Mouse (Mus musculus) urinary bladder, postnatal 10 days (tissue): Measurements from ENCODE around the gene Bnc2.
A peak's percentile ranks its signal among the peaks of the same experiment; 100 is the strongest.

Experiments used
- DNase-seq: peaks from one replicate; pipeline ENCODE4 v3.0.0; 2022; ENCODE audit warnings: low spot score

Bnc2 gene

DNA sequence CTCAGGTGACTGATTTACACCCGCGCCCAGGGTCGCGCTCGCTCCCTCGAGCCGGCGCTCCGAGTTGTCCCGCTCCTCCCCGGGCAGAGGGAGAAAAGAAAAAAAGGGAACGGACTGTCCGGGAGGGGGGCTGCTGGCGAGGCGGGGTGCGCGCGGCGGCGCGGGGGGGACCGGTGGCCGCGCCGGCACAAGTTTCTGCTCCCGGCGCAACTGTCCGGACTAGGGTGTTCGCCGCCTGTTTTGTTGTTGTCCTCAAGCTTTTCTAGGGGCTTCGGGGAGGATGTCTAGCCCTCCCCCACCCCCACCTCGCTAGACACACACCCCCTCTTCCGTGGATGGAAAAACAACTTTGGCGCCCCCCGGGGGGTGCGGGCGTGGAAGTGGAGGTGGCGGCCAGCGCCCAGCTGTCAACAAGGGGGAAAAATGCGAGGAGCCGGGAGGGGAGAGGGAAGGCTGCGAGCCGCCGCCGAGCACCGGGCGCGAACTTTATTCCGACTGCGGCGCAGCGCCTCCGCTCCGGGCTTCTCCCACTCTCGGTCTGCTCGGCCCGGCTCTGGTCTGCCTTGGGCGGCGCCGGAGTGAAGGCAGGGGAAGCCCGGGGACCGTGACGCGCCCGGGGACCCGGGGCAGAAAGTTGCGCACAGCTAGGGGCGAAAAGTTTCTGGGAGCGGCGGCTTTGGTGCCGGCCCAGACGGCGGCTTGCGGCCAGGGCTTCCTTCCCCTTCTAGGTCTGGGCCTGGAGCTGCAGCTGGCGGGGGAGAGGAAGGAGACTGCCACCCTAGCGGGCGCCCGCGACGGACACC lies at the start of gene Bnc2:
Bnc2 (minus strand) TSS at position 105 of the 803 bp plus-strand sequence.
- peak; percentile 12 for DNase-seq

DNA sequence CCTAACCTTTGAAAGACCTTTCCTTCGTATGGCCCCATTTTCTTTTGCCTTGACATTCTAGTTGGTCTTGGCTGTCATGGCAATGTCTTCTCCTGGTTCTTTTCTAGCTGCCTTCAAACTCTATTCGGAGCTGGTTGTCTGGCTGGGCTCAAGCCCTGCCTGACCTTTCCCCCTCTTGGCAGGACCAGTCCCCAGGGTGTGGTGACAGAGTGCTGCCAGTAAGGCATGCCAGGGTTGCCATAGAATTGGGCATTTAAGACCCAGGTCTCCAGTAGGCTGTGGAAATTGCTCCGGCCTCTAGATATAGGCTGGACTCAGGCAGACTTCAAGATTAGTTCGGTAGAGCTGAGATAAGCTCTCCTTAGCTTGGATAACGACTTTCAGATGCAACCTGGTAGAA lies 32.9 kb upstream of the Bnc2 start:
- no peak for DNase-seq

DNA sequence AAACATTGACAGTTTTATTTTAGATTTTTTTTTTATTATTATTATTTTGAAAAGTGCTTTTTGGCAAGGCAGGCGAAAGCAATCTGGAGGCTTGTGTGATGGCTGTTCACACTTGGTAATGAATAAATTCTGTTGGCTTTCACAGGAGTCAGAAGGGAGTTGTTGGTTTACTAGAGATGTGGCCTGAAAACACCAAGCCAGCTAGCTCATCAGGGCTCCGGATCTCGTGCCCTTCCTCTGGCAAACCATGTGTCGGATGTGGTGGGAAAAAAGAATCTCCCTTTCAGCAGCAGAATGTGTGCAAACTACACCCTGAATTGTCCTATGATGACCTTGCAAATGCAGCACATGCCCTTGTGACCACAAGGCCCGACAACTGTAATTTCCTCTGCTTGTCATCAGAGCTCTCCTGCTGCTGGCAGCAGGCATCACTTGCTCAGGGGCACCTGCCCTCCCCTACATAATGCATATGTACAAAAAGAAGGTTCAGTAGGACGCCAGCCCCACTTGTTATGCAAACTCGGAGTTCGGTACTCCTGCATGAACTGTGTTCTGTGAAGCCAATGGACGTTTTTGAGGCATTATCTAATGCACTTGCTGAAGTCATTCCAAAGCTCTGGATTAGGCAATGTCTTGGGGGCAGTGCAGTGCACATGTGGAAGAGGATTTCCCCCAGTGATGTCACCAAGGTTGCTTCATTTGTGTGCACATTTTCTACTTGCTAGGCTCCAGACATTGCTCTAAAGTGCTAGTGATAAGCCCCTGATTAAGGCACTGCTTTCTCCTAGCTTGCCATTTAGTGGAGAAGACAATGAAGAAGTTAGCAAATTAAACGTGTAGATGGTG lies 10.7 kb upstream of the Bnc2 start:
- DNase-seq, result no peak

DNA sequence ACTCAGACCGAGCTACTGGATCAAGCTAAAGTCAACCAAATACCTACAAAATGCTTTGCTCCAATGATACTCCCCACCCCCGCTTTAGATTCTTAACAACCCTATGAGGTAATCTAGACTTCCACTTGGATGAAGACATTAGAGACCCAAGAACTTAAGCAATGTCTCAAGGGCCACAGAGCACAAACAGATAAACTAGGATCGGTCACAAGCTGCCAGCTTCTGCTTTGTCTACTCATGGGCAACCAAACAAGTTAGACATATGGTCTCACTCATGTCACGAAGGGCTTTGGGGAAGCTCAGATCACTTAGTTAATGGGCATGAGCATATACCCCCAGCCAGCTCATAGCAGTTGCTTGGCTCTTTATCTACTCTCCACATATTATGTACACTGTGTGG lies 9.9 kb upstream of the Bnc2 start:
- no peak for DNase-seq

DNA sequence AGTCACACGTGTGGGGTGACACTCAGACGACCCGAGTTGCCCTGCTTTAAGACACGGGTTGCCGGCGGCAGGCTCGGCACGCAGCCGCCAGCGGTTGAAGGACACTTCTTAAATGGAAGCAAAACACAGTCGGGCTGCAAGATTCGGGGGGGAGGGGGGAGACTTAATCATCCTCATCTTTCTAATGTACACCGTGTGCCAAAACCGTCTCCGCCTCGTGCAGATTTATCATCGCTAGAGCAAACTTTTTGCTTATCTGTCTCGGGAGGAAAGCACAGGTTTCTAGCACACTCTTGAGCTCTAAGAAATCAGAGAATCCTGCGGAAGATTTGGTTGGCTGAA lies 870 bp upstream of the Bnc2 start:
- no peak for DNase-seq

DNA sequence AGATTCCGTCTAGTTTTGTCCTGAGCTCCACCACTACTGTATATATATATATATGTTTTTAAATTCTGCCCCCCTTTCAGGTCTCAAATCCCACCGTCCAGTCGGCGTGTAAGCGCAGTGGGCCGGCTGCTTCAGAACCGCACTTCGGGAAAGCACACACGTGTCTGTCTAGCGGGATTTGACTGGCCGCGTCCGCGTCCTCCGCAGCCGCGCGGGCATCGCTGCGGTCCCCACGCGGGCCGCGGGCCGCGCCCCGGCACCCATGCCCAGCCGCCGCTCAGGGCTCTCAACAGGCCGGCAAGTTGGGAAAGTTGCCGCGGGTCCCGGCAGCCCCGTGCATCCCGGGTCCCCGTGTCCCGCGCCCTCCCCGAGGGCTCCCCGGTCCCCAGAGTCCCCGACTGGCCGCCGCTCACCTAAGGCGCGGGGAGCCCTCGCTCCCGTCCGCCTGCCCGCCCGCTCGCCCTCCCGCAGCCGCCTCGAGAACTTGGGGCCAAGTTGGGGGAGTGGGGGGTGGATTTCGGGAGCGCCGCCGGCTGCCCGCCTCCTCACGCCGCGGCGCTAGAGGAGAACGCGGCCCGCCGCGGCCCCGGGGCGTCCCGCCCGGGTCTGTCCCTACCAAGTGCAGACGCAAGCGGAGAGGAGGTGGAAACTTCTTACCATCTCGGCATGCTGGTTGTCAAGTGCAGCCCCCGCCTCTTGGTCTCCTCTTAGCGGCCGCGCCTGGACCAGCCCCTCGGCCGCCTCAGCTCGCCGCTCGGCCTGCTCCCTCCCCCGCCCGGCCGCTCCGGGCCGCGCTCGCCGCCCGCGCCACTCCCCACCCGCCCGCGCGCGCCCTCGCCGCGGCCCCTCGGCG lies 531 bp downstream of the Bnc2 start:
- DNase-seq, result peak; percentile 11

DNA sequence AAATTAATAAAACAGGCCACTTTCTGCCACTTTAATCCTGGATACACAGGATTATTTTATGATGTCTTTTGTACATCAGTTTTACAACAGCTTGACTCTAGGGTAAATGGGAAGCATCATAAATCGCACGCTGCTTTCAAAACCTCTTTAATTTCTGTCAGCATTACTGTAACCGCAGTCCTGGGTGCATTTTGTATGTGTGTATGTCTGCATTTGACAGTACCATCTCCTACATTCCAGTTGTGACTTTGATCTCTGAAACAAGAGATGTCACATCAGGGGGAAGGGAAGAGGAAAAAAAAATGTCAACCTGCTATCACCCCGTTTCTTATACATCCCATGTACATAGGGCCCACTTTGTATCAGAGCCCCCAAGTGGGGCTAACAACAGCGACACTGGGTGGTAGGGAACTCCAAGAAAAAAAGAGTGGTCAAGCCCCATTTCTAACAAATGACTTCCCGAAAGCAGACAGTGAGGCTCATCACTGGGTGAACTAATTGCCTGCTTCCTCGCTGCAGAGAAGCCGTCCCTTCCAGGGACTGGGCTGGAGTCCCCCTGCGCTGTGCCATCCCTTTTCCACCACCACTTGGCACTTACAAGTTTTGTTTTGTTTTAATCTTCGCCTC lies 1.3 kb downstream of the Bnc2 start:
- DNase-seq, result no peak

DNA sequence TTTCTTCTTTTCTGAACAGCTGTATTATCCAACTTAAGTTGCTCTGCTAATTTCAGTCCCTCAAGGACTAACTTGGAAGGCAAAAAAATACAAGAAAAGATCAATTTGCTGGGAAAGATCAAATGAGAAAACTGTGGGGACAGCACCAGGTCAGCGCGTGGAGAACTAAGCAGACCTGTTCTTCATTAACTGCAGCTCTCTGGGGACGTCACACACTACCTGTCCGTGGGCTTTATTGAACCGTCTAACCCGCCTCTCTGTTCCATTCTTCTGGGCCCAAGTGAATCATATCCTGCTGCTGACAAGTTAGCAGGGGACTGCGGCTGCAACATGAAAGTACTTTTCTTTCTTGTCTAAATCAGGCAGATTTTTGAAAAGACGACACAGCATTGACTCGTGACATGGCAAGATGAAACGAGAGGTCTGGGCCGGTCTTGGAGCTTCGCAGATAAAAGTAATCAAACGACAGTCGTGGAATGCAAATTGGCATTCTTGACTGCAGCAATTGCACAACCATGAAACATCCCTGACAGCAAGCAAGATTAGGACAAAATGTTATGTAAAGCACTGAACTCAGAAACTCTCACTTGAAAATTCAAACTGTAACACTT lies 2.8 kb downstream of the Bnc2 start:
- DNase-seq, result no peak

DNA sequence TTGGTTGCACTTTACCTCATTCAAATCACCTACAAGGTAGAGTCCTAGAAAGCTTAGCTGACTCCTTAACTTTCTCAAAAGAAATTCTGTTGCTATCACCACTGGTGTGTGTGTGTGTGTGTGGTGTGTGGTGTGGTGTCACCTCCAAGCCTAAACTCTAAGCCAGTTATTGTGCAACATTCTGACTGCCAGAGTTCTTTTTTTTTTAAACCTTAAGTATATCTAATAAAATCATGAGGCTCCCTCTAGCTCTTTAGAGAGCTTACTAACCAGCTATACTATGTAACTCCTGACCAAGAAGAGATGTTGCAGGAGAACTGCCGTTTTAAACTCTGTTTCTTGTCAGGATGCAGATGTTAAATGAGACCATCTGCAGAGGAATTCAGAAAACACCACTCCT lies 4.1 kb downstream of the Bnc2 start:
- DNase-seq, result no peak

DNA sequence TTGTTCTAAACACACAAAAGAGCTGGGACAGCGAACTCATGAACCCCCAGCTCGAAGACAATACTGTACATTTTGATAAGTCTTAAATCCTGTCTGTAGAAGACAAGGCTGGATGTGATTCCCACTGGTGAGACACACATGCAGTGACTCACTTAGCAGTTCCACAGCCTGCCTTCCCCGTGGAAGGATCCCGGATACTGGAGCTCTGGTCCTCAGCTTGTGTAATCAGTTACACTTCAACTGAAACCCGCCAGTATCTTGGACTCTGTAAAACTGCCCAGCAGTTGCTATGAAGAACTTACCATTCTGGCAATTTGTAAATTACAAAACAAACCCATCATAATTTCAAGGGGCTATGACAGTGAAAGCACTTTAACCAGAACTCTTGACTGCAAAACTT lies 5.4 kb downstream of the Bnc2 start:
- DNase-seq, result no peak

DNA sequence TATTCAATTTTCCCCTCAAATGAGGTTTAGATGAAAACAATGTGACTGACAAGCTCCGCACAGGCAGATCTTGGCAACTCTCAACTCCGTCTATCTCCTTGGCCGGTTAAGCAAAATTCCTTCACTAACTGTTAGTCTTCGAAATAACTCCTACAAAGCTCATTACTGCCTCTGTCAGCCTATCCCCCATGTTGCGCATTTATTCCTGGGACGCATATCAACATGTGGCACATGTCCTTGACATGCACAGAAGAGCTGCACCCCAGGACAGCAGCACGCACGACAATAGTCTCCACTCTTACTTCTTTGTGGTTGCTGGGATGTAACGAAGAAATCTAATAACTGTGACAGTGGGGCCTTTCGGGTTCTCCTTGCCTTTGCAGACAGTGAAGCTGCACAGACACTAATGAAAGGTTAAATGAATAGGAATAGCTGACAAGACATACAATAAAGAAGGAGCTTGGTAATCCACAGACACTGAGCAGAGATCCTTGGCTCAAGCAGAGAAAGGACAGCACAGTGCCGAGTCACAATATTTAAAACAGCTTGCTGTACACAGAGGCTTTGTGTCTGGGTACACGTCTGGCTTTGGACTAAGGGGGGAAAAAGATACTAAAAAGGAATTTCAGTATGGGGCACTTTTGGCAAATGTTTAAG lies 6.0 kb downstream of the Bnc2 start:
- no peak for DNase-seq

DNA sequence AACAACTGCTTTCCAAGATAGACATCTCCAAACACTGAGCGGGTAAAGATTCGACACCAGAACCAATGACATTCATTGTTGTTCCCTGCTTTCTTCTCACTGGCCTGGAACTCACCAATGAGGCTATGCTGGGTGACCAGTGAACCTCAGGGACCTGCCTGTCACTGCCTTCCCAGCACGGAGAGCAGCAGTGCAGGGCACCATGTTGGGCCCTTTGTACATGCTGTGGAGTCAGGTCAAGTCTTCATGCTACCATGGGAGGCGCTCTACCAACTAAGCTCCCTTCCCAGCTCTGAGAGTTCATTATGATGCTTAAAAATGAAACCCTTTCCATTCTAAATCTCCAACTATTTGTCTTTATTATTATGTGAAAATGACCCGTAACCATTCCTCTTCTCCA lies 6.8 kb downstream of the Bnc2 start:
- DNase-seq, result no peak

DNA sequence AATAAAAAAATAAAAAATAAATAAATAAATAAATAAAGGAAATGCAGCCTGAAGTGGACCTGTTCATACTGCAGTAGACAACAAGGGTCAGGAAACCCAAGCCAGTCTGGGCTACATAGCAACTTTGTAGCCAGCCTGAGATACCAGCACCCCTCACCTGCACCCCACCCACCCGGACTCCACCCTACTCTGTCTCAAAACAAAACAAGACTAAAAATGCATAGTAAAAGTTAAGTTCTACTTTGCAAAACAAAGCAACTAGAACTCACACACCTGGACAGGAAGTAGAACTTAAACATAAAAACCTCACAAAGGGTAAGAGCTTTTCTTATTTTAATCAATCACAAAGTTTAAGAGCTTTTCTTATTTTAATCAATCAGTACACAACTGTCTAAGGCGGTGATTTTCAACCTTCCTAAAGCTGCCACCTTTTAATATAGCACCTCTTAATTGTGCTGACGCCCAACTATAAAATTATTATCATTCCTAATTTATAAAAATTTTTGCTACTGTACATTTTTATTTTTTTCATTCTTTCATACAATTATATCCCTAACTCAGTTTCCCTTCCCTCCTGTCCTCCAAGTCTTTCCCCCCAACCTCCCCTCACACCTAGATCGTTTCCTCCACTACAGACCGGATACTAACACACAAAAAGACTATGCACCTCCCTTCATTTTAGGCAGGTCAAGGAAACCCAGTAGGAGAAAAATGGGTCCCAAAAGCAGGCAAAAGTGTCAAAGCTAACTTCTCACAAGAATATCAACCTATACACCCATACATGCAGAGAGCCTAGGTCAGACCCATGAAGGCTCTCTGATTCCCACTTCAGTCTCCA lies 12.6 kb downstream of the Bnc2 start:
- no peak for DNase-seq

DNA sequence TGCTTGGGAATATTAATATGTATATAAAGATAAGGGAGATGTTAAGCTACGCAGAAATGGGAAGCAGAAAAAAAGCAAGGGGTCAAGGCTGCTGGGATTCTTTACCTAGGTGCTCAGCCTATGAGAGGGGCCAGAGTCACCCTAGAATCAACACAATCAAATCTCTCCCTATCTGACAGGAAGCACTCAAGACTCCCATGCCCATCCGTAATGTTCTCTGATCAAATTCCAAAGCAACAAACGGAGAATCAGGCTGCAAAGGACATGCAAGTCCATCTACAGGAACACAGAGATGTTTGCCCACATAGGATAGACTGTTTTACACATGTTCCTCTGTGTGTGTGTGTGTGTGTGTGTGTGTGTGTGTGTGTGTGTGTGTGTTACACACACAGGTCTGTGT lies 13.7 kb downstream of the Bnc2 start:
- no peak for DNase-seq

DNA sequence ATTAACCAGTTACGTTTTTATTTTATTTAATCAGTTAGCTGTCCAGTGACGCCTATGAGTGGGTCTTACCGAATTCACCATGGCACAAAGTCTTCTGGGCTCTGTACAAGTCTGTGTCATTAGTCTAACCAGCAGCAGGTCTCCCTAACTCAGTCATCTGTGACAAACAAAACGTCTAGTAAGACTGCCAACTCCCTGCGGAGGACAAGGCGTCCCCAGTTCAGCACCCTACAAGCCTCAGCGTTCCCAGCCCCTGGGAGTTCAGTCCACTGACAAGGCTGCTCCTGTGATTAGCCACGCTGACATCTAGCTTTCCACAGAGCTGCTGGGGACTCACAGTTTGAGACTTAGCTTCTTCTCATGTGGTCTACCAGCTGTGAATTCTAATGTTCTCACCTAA lies 23.3 kb downstream of the Bnc2 start:
- no peak for DNase-seq

DNA sequence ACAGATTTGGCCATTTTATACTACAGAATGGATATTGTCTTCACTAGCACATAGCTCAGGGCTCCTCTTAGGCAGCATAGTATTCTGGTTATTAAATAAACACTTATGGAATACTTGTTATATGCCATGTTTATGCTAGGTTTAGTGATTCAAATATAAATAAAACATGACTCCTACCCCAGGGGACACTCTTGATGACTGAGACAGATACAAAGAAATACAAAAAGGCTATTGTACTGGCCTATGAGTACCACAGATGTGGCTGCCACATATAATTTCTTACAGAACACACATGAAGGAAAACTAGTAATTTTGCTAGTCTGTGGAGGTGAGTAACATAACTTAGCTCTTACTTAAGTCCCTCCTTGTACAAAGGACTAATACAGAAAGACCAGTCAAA lies 28.5 kb downstream of the Bnc2 start:
- no peak for DNase-seq

DNA sequence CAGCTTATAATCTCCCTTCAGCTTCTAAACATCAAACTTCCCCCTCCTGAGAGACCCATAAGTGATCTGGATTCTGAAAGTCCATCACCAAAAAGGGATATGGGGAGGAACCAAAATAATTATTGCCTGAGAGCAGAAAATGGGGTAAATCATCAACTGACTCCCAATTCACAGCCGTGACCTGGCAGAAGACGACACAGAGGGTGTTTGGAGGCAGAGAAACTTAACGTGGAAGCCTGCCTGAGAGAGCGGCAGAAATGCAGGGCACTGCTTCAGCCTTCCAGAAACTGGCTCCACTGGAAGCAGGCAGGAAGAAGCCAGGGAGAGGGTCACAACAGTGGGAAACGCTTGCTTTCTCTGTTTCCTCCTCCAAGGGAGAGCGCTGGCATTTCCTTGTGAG lies 35.9 kb downstream of the Bnc2 start:
- no peak for DNase-seq

DNA sequence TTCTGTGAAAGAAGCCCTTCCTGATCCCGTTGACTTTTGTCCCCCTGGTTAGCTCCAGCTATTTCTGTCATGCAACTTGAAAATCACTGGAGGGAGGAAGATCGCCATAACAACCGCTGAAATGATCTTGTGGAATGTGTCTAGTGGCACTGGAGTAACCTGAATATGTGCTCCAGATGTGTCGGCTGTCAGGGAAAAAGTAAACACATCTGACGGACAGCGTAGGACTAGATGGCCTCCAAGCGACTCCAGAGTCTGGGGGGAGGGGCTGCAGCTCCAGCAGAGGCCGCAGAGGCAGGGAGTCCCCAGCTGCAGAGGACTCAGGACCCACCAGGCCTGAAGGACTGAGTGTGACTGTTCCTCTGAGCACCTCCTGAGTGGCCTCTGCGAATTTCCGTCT lies 37.4 kb downstream of the Bnc2 start:
- DNase-seq, result no peak

DNA sequence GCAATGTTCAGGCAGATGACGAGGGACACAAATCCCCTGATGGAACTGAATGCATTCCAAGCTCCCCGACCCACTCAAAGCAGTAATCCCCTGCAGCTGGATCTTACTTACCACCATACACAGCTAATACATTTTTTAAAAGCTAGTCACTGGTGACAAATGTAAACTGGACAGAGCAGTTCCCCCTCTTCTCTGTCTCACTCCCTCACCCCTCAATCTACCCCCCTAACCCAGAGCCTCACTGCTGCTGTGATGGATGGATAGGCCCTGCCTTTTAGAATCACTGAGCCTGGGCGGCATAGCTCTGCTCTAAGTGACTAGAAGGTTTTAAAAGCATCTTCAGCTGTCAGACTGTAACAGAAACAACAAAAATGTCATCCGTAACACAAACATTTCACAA lies 40.3 kb downstream of the Bnc2 start:
- DNase-seq, result no peak

DNA sequence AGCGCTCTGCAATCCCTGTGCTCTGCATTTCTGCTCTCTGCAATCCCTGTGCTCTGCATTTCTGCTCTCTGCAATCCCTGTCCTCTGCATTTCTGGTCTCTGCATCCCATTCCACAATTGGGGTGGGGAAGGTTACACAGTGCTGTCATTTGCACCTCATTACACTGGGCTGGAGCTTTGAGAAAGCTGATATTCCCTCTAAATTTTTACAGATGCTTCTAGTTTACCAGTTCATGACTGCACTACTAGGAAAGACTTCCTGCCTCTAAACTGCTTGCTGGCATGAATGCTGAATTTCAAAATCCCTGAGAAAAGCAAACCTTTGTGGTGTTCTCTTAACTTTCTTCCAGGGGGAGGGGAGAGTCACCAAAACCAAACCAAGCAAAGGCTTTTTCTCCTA lies 41.1 kb downstream of the Bnc2 start:
- no peak for DNase-seq
